Mouse (Mus musculus) mature B cell (primary cell): ENCODE results near the gene Sart1.
"Not testable (repeated sequence)": the region's sequence is repeated elsewhere in the genome, so short reads cannot be mapped to it uniquely, and the experiment has no call there.

ENCODE experiments used
- in situ Hi-C: fragments of 300-500 bp; cut with MboI; formaldehyde crosslinking; loops from 2 replicates; pipeline ENCODE4 v1.14.3; 2019

Gene Sart1

DNA sequence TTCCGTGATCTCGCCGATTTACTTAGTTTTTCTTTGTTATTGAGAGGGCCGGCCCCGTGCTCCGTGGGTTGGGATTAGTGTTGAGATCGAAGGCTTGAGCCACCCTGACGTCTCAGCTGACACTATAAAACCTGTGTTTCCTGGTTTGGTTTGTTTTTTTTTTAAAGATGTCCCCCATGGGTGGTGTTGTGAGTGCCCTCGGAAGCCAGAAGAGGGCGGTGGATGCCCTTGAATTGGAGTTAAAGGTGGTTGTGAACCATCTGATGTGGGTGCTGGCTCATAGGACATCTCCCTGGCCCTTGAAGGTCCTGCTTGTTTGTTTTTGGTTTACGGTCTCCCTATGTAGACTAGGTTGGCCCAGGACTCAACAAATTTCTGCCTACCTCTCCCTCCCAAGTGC is 21.0 kb downstream of the Sart1 start:
- in situ Hi-C loops, result no loop called here

DNA sequence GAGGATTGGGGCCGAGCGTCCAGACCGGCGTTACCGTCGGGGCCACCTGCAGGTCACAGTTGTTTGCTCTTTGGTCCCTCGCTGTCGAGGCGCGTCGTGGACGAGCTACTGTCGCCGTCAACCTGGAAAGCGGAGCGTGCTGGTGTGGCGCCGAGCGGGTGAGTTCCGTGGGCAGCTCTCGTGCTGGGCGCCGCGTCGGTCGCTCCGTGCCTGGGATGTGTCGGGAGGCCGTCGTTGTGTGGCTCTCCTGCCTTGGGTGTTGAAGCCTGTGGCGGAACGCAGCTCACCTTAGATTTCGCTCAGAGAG is 21.5 kb downstream of the Sart1 start, which contains the start of gene Banf1:
Banf1 (minus strand) TSS at position 116 of the 307 bp plus-strand sequence.
- in situ Hi-C loops, result no loop called here

DNA sequence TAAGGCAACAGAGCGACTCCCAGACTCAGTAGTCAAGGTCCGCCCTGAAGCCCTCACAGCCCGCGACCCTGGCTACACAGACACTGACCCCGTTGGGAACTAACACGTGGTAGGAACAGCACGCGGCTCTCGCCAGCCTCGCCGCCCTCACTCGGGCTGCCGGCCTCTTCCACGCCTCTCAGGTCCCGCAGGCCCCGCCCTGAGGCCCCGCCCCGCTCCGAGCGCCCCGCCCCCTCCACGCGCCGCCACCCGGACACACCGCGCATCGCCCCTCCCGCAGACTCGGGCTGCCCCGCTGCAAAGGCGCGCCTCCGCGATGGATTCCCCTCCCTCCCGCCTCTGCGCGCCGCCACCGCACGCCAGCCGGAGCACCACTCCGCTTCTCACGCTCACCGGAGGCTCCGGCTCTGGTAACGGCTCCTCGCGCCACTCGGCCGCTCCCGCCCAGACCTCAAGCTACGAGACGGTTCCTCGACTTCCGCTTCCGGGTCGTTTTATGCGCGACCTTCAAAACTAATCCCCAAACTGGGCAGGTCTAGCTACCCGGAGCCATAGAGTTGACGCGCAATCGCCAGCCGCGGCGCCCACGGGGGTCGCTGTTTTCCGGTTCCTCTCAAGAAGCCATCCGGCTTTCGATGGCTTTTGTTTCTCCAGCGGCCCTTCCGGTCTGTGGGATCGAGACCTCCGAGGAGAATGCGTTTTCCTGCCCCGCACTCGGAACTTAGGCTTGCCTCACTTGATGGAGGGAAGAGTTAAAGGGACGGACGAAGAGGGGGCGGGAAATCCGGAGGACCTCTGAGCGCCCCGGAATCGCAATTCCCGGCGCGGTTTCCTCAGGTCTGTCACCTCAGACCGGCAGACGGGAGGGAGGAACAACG is 22.1 kb downstream of the Sart1 start, which contains the start of gene Eif1ad:
Eif1ad (plus strand) TSS at position 567 of the 878 bp plus-strand sequence.
- in situ Hi-C loops, result no loop called here

DNA sequence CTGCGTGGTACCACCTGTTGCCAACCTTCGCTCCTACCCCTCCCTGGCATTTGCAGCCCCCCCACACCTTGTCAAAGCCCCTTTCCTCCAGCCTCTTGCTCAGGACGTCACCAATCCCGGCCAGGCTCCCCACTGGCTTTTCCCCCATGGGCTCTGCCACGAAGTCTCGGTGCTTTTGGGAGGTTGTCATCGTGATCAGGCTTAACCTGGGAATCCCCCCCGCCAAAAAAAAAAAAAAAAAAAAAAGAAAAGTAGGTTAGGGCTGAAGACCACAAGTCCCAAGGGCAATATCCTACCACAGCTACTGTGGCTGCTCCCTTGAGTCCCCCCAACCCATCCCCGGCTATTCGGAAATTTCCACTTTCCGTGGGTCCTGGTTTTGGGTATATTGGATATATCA is 22.8 kb downstream of the Sart1 start:
- in situ Hi-C loops, result no loop called here

DNA sequence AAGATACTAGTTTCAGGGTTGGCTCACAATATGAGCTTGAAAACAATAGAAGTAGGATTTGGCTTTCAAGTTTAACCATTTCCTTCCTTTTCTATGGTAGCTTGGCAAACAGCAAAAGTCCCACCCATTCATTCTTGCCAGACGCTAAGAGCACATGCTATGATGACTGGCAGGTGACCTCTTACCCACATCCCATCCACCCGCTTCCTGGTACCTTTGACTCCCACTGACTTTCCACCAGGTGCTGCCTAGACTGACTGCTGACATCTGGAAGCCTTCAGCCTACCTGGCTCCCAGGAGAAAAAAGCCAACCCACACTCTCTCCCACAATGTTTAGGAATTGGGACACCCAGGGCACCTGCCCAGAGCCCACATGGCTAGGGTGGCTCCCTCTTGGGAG is 24.4 kb downstream of the Sart1 start:
- in situ Hi-C loops, result no loop called here

DNA sequence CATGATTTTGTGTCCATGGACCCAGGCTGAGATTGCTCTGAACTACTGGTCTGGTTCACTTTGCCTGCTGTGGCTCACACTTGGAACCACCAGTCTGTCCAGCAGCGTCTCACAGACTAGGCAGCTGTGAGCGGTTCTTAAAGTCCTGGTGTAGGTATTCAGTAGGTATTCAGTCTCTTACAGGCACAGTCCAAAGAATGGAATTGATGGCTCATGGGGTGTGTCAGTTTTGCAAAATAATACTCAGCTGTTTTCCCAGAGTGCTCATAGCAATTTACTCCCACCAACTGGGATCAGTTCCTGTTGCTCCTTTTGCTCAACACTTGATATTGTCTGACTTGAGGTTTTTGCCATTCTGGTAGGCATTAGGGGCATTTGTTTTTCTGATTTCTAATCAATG is 26.3 kb downstream of the Sart1 start:
- in situ Hi-C loops, result no loop called here

DNA sequence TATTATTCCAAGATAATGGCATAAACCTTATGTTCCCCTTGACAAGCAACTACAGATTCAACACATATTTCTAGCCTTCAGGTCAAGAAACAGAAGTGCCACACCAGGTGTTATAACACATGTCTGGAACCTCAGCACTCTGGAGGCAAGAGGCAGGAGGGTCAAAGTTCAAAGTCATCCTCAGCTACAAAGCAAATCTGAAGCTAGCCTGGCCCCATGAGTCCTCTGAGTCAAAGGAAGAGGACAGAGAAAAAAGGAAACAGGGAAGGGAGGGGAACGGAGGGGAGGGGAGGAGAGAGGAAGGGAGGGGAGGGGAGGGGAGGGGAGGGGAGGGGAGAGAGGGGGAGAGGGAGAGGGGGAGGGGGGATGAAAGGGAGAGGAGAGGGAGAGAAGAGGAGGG is 32.4 kb downstream of the Sart1 start:
- in situ Hi-C loops, result no loop called here

DNA sequence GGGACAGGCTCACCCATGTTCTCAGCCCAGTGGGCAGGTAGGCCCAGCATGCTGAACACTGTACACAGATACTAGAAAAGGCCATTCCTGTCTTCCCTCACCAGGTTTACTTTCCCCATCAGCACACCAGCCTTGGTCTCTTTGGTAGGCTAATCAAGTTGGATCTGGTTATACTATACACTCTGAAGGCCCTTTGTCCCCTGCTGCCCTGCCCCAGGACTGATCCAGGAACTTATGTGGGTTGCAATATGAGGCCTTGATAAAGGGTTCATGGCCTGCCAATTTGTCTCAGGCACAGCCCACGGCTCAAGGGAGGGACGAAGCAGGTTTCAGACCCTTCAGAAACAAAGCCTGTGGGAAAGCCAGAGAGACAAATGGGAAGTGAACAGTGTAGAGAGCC is 34.9 kb downstream of the Sart1 start:
- in situ Hi-C loops, result no loop called here

DNA sequence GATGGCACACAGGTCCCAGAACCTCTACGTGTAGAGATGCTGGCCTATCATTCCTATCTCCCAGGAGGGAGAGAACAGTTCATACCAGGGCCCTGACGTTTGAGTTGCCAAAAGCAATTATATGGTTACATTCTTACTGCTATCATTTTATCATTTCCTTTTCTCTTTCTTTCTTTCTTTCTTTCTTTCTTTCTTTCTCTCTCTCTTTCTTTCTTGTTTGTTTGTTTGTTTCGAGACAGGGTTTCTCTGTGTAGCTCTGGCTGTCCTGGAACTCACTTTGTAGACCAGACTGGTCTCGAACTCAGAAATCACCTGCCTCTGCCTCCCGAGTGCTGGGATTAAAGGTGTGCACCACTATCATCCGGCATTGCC is 39.0 kb downstream of the Sart1 start, which contains the start of gene Cst6:
Cst6 (minus strand) TSS at position 73 of the 372 bp plus-strand sequence.
- in situ Hi-C loops, result not testable (repeated sequence)

DNA sequence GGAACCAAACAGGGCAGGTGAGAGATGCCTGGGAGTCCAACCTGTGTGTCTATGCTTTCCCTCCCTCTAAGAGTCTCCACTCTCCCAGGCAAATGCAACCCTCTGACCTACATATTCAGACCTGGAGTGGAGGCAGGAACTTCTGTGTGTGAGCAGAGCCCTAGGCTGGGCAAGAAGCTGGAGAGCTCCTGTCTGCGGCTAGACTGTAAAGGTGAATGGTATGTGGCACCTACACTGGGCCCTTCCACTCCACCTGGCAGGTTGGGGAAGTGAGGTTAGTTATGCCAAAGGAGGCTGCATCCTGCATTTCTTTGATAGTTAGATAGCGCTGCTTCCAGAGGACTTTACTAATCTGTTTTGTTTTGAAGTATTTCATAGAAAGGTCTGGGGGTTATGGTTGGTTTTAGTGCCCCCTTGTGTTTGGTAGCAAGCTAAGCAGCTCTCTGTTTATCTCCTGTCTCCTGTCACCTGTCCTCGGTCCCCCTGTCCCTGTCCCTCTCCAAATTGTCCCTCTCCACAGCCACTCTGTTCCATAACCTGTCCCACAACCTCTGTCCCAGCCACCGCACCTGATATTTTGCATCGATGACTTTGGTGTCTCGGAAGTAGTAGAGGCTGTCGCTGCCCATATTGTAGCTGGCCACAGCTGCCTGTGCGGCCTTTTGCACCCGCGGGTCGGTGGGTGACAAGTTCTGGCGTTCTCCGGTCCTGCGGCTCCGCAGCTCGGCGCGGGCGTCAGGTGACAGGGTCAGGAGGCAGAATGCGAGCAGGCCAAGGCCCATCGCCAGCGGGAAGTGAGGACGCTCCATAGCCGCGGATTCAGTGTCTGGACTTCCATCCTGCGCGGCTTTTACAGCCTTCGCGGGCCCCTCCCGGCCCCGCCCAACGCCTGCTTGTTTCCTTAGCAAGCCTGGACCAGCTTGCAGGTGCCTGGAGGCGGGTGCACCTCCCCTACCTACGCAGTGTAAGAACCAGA is 39.7 kb downstream of the Sart1 start:
- in situ Hi-C loops, result no loop called here

DNA sequence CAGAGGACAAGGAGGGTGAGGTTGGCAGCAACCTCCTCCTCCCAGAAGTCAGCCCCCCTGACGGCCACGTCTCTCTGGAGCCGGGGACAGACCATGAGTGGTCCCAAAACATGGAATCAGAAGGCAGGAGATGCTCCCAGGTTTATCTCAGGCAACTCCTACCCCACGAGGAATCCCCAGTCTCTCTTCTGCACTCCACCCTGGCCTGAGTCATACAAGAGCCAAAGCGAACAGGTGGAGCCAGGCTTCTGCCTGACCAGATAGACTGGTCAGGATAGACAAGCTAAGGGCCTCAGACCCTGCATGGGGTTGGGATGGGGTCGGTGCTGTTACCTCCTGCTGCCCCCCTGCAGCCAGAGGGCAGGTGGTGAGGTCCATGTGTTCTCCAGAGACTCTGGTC is 40.4 kb downstream of the Sart1 start:
- in situ Hi-C loops, result no loop called here

DNA sequence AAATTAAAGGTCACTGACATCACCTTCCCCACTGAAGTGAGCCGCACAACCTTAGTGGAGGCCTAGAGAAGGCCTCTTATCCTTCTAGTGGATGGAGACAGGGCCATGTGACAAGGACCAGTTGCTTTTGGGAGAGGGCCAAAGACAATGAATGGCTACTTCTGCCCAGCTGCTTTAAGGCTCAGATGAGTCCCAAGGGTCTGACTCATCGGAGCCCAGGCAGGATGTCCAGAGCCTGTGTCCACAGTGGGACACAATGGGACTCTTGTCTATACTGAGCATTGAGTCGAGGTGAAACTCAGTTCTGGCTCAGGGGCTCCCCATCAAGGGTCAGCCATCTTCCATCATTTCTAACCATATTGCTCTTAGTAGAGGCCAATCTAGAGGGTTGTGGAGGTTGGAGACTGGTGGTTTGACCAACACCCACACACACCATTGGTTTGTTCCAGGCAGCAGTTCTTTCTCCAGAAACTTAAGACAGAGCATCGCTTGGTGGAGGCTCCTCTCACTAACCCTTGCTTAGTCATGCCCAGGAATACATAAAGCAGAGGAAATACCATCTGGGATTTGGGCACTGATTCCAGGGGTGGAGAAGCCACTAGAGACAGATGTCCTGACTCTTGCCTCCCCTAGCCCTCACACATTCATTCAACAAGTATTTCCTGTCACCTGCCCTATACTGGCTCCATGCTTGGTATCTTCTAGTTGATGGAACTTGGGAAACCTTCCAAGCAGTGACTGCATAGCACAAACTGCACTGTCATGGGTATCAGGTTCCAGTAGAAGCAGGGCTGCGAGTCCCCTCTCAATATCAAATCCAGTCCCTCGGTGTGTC is 43.0 kb downstream of the Sart1 start:
- in situ Hi-C loops, result no loop called here

DNA sequence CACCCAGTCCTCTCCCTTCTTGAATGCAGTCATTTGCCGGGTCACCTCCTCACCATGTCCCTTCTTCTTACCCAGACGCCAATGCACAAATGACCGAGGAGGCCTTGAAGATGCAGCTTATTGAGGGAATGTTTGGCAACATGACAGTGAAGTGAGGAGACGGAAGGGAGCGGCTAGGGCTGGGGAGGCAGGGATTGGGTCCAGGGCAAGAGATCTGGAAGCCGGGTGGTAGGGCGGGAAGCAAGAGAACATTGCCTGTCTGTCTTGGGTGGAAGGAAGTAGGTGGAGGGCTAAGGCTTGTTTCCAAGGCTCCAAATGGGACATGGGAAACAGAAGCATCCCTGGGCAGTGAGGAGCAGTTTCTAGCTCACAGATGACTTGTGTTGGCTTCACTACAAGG is 47.1 kb downstream of the Sart1 start:
- in situ Hi-C loops, result no loop called here

DNA sequence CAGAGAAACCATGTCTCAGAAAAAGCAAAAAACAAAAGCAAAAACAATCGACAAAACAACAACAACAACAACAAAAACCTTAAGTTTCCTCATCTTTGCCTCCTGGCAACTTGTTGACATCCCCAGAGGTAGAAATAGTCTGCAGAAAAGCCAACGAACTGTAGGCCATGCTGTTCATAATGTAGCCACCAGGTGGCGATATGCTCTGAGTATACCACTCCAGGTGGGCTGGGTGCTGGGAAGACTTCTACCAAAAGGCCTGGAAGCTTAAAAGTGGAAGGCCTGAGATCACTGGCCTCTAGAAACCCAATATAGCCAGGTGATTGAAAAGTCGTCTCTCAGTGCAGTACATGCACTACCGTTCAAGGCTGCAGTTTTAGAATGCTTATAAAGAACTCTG is 50.5 kb downstream of the Sart1 start:
- in situ Hi-C loops, result no loop called here

DNA sequence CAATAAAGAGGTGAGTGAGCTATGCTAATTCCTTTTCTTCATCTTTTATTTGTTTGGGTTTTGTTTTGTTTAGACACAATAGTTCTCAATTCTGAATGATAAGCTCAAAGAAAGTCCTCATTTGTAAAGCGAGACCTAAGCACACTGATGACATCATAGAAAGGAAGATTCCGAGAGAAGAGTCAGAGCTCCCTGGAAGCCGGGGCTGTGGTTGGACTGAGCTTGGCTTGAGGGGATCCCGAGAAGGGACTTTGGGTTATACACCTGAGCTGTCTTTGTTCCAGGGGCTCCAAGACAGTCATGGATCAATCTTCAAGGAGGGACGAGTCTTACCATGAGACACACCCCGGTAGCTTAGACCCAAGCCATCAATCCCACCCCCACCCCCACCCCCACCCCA is 53.1 kb downstream of the Sart1 start, which contains the start of gene Catsper1:
Catsper1 (plus strand) TSS at position 301 of the 400 bp plus-strand sequence.
- in situ Hi-C loops, result no loop called here

DNA sequence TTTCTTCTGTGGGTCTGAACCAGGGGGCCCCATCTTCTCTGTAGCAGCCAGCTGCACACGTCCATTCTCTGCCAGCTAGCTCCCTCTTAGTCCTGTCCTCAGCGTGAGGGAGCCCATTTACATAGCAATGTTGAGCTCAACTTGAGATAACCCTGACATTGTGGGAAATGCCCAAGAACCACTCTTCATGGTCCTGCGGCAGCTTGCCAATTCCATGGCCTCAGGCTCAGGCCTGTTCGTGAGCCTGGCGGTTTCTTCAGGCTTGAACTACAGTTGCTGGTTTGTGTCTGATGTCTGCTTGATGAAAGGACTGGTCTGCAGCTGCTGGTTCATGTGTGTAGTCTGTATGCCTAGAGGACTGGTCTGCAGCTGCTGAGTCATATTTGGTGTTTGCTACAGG is 53.8 kb downstream of the Sart1 start:
- in situ Hi-C loops, result no loop called here

DNA sequence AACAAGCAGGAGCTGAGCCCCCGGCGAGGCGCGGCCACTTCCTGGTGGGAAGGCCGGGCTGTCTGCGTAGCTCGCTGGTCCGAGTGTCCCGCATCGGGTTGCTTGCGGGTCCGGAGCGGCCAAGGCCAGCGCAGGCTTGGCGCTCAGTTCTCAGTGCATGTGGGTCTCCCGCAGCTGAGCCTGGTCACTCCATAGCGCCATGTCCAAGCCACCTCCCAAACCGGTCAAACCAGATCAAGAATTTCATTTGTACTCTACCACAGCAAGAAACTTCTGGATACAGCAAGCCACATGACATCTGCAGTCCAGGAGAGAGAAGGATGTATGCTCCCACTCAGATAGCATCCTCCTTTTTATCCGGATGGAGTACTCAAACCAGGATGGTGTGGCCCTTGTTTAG is 60.5 kb downstream of the Sart1 start:
- in situ Hi-C loops, result no loop called here
